Mouse (Mus musculus): ENCODE measurements at regions not wholly inside any gene's neighbourhood (a gene's known extent, or its start where the extent isn't known, plus 50 kb on each side); places are given as distances from the start of the nearest gene placed in this dataset.
A peak's percentile ranks its signal among the peaks of the same experiment; 100 is the strongest.

DNA sequence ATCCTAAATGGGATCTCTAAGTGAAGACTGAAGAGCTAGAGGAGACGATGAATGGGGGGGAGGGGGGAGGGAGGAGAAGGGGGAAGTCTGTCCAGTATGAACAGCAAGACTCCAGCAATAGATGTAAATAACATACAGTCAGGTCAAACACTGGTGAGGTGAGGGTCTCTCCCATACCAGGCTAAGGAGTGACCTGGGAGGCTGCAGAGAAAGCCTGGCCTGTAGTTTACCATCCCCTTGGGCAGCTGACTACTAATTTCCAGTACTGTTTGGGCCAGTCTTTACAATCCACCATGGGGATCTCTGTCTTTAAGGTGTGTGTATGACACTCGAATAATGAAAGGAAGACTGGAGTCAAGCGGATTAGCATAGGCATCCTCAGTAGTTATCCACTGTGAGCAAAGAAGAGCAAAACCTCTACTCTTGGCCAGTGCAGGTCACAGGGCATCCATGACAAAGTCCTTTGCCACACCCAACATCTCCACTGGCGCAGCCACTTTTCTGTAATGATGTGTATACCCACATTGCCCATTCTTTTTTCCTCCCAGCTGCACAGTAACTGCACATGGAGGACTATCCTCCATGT is 128.3 kb upstream of the Tbl1xr1 start:
- H3K4me3 ChIP-seq (ENCODE audit: insufficient read depth, low read depth, low read length), result no peak overlapping the region
- DNase-seq (ENCODE audit: extremely low read depth, low read depth, low spot score), result no peak
- H3K9ac ChIP-seq (ENCODE audit: low read depth, low read length), result no peak overlapping the region
- peaks cover 5% of the 10 kb centered on the region for H3K4me1 ChIP-seq (ENCODE audit: control insufficient read depth, insufficient read depth, low read length)
- H3K27ac ChIP-seq (replicated peaks; ENCODE audit: insufficient read depth, low read depth, low read length), result no peak overlapping the region
- WGBS, result 90% methylated on average over 4 of the region's 4 CpGs
- no peak for TF ChIP-seq CTCF (IDR thresholded peaks at IDR 0.05; ENCODE audit: low read depth, low read length)
- TF ChIP-seq POLR2A (IDR thresholded peaks at IDR 0.05; ENCODE audit: extremely low read depth, insufficient read depth, low read length), result no peak
- H3K27me3 ChIP-seq (ENCODE audit: control insufficient read depth, insufficient read depth, low read length), result no peaks in the 10 kb centered on the region
- H3K36me3 ChIP-seq (ENCODE audit: control insufficient read depth, insufficient read depth, low read length), result no peaks in the 10 kb centered on the region
- no peaks in the 10 kb centered on the region for H3K79me2 ChIP-seq (ENCODE audit: control insufficient read depth, insufficient read depth, low read length)

DNA sequence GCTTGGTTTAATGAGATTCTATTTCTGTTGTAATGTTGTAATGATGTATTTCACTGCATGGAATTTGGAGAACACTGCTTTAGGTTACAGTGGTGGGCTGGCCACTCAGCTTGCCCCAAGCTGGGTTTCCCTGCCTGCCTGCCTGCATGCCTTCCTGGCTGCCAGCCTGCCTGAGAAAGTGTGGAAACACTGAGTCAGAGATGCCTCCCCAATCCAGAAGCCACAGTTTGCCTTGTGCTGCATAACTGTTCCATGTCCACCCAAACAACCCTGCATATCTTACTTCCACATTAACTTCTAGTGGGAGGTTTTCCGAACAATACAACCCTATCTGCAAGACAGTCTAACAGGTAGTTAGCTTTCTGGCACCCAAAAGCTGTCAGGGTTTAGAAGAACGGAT is 127.0 kb upstream of the Tbl1xr1 start:
- DNase-seq (ENCODE audit: extremely low read depth, low read depth, low spot score), result no peak
- peaks cover 6% of the 10 kb centered on the region for H3K4me1 ChIP-seq (ENCODE audit: control insufficient read depth, insufficient read depth, low read length)
- H3K9ac ChIP-seq (ENCODE audit: low read depth, low read length), result no peak overlapping the region
- H3K27ac ChIP-seq (replicated peaks; ENCODE audit: insufficient read depth, low read depth, low read length), result no peak overlapping the region
- H3K36me3 ChIP-seq (ENCODE audit: control insufficient read depth, insufficient read depth, low read length), result no peaks in the 10 kb centered on the region
- H3K27me3 ChIP-seq (ENCODE audit: control insufficient read depth, insufficient read depth, low read length), result no peaks in the 10 kb centered on the region
- WGBS, result 96% methylated on average over 2 of the region's 2 CpGs
- no peaks in the 10 kb centered on the region for H3K79me2 ChIP-seq (ENCODE audit: control insufficient read depth, insufficient read depth, low read length)
- TF ChIP-seq CTCF (IDR thresholded peaks at IDR 0.05; ENCODE audit: low read depth, low read length) (no peak), POLR2A (IDR thresholded peaks at IDR 0.05; ENCODE audit: extremely low read depth, insufficient read depth, low read length) (no peak)
- no peak overlapping the region for H3K4me3 ChIP-seq (ENCODE audit: insufficient read depth, low read depth, low read length)

DNA sequence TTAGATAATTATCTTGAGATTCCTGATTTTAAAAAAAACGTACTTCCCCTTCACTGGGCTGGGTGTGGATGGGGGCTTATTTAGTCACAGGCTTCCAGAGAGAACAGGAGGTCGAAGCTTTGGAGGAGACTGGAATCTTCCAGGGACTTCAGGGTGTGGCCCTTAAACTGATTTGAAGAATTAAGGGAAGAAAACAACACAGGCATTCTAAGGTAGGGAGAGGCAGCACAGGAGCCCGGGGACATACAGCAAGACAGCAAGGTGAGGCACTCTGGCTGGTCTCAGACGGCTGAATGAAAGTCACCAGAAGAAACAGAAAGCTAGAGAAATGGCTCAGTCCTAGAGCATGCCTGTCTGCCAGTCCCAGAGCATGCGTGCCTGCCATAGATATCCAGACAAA is 125.9 kb upstream of the Tbl1xr1 start:
- Histone ChIP-seq H3K27me3 (ENCODE audit: control insufficient read depth, insufficient read depth, low read length) (no peaks in the 10 kb centered on the region), H3K27ac (replicated peaks; ENCODE audit: insufficient read depth, low read depth, low read length) (no peak overlapping the region), H3K9ac (ENCODE audit: low read depth, low read length) (no peak overlapping the region), H3K36me3 (ENCODE audit: control insufficient read depth, insufficient read depth, low read length) (no peaks in the 10 kb centered on the region), H3K4me1 (ENCODE audit: control insufficient read depth, insufficient read depth, low read length) (peaks cover 6% of the 10 kb centered on the region), H3K79me2 (ENCODE audit: control insufficient read depth, insufficient read depth, low read length) (no peaks in the 10 kb centered on the region), H3K4me3 (ENCODE audit: insufficient read depth, low read depth, low read length) (no peak overlapping the region)
- TF ChIP-seq POLR2A (IDR thresholded peaks at IDR 0.05; ENCODE audit: extremely low read depth, insufficient read depth, low read length), result no peak
- TF ChIP-seq CTCF (IDR thresholded peaks at IDR 0.05; ENCODE audit: low read depth, low read length), result no peak
- DNase-seq (ENCODE audit: extremely low read depth, low read depth, low spot score), result no peak
- WGBS, result 92% methylated on average over 5 of the region's 5 CpGs

DNA sequence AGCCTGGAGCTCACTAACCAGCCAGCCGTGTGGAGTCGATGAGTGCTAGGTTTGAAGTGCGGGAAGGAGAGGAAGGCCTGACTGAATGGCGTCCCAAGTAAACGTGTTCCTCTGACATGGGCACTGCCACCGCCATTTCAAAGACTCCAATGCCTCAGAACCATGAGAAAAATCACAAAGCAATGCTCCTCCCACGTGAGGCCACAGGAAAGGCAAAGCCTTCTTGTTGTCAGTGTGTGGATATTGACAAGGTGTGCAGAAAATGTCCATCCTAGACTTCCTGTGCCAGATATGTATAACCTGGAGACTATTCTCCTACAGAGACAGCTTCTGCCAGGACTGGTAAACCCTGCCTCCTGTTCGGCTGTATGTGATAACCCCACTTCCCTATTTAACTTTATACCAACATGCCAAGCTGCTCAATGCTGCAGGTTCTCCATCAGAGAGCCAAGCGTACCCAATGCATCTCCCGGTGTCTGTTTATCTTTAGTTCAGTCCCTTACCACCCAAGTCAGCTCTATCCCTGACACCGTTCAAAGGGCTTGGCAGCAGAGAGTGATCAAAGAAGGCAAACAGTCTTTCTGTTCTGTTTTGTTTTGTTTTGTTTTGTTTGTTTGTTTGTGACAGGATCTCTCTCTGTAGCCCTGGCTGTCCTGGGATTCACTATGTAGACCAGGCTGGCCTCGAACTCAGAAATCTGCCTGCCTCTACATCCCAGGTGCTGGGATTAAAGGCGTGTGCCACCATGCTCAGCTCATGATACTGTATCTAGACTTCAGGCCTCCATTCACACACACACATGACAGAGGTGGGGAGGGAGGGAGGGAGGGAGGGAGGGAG is 124.8 kb upstream of the Tbl1xr1 start:
- Histone ChIP-seq H3K27me3 (ENCODE audit: control insufficient read depth, insufficient read depth, low read length) (no peaks in the 10 kb centered on the region), H3K4me1 (ENCODE audit: control insufficient read depth, insufficient read depth, low read length) (peaks cover 6% of the 10 kb centered on the region), H3K27ac (replicated peaks; ENCODE audit: insufficient read depth, low read depth, low read length) (no peak overlapping the region), H3K9ac (ENCODE audit: low read depth, low read length) (no peak overlapping the region), H3K4me3 (ENCODE audit: insufficient read depth, low read depth, low read length) (no peak overlapping the region), H3K36me3 (ENCODE audit: control insufficient read depth, insufficient read depth, low read length) (no peaks in the 10 kb centered on the region), H3K79me2 (ENCODE audit: control insufficient read depth, insufficient read depth, low read length) (no peaks in the 10 kb centered on the region)
- DNase-seq (ENCODE audit: extremely low read depth, low read depth, low spot score), result no peak
- WGBS, result 90% methylated on average over 13 of the region's 13 CpGs
- TF ChIP-seq CTCF (IDR thresholded peaks at IDR 0.05; ENCODE audit: low read depth, low read length) (no peak), POLR2A (IDR thresholded peaks at IDR 0.05; ENCODE audit: extremely low read depth, insufficient read depth, low read length) (no peak)

DNA sequence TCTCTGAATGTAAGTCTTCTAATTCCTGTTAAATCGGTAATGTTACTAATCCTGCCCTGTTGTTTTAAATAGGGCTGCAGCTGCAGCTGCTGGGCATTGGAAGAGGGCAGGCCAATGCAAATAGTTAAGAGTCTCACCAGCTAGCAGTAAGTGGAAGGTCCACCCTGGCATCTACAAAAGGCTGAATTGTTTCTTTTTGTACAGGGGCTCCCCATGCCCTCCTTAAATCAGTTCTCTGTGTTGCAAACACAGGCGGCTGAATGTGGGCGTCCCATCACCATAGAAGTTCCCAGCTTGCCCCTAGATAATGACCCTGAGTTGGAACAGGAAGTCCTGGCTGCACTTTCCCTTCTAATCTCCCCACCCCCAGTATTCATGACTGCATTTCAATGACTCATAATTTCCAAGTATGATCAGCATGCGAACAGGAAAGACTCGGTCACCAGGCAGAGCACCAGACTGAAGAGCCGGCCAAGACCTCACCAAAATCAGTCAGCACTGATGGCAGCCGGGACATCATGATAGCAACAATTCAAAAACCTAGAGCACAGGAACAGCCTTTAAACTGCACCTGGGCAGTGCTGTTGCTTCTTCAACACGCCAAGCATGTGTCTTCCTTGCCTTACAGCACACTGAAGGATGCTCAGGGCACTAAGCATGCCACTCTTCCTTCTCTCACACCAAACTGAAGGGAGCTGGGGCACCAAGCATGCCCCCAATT is 123.6 kb upstream of the Tbl1xr1 start:
- TF ChIP-seq POLR2A (IDR thresholded peaks at IDR 0.05; ENCODE audit: extremely low read depth, insufficient read depth, low read length), result no peak
- TF ChIP-seq CTCF (IDR thresholded peaks at IDR 0.05; ENCODE audit: low read depth, low read length), result no peak
- Histone ChIP-seq H3K9ac (ENCODE audit: low read depth, low read length) (no peak overlapping the region), H3K4me3 (ENCODE audit: insufficient read depth, low read depth, low read length) (no peak overlapping the region), H3K27me3 (ENCODE audit: control insufficient read depth, insufficient read depth, low read length) (no peaks in the 10 kb centered on the region), H3K79me2 (ENCODE audit: control insufficient read depth, insufficient read depth, low read length) (no peaks in the 10 kb centered on the region), H3K4me1 (ENCODE audit: control insufficient read depth, insufficient read depth, low read length) (peaks cover 6% of the 10 kb centered on the region), H3K27ac (replicated peaks; ENCODE audit: insufficient read depth, low read depth, low read length) (peak overlapping the region; percentile 44; the same call in 1 of the 2 replicates), H3K36me3 (ENCODE audit: control insufficient read depth, insufficient read depth, low read length) (no peaks in the 10 kb centered on the region)
- peak; percentile 52 for DNase-seq (ENCODE audit: extremely low read depth, low read depth, low spot score)
- WGBS, result 73% methylated on average over 8 of the region's 8 CpGs
